Comparison of ENCODE assay signal across 8 mouse cellular contexts in genomic region chr11:3761339-3761738, GRCm38 (mm10).
DNase-seq lines count a peak whose midpoint lies in the region; ATAC-seq lines count a peak whose summit lies in the region.

No protein-coding gene starts in this region.

- no peaks in the 10 kb centered on the region for H3K36me3 ChIP-seq in kidney, embryonic 14.5 days (ENCODE audit: control insufficient read depth, insufficient read depth, low read length)
- H3K36me3 ChIP-seq in hindbrain, embryonic 13.5 days, result no peaks in the 10 kb centered on the region
- 0 out of 2 replicates have a peak, but pooled peaks cover 2% of the 10 kb centered on the region for H3K36me3 ChIP-seq in midbrain, embryonic 16.5 days (ENCODE audit: control insufficient read depth, insufficient read depth, low read length)

- 0 out of 2 replicates have a peak, but pooled peaks cover 4% of the 10 kb centered on the region for H3K4me1 ChIP-seq in kidney, embryonic 14.5 days (ENCODE audit: control insufficient read depth, insufficient read depth, low read length)
- peaks cover 15% of the 10 kb centered on the region for H3K4me1 ChIP-seq in hindbrain, embryonic 13.5 days (replicated peaks)
- H3K4me1 ChIP-seq in midbrain, embryonic 16.5 days (ENCODE audit: control insufficient read depth, insufficient read depth, low read length), result peaks cover 6% of the 10 kb centered on the region; the same call in 1 of the 2 replicates

- WGBS in kidney, embryonic 14.5 days, result 10% methylated on average over 11 of the region's 11 CpGs
- 8% methylated on average over 11 of the region's 11 CpGs for WGBS in hindbrain, embryonic 13.5 days
- WGBS in midbrain, embryonic 16.5 days, result 8% methylated on average over 11 of the region's 11 CpGs

- H3K9ac ChIP-seq in kidney, embryonic 14.5 days (ENCODE audit: low read depth, low read length), result peak overlapping the region; percentile 52; the same call in 1 of the 2 replicates
- peak overlapping the region; percentile 86 for H3K9ac ChIP-seq in hindbrain, embryonic 13.5 days
- H3K9ac ChIP-seq in midbrain, embryonic 16.5 days (ENCODE audit: low read depth, low read length), result peak overlapping the region; percentile 91

- H3K4me3 ChIP-seq in kidney, embryonic 14.5 days (ENCODE audit: low read length), result peak overlapping the region; percentile 66
- peak overlapping the region; percentile 68 for H3K4me3 ChIP-seq in hindbrain, embryonic 13.5 days
- H3K4me3 ChIP-seq in midbrain, embryonic 16.5 days (ENCODE audit: low read depth, low read length), result peak overlapping the region; percentile 73

- ATAC-seq in kidney, embryonic 14.5 days (ENCODE audit: low FRiP score, low TSS enrichment), result no peak
- ATAC-seq in hindbrain, embryonic 13.5 days (ENCODE audit: low FRiP score), result peak; percentile 37
- peak; percentile 29; the same call in 1 of the 2 replicates for ATAC-seq in midbrain, embryonic 16.5 days

- peaks cover 34% of the 10 kb centered on the region for H3K27me3 ChIP-seq in kidney, embryonic 14.5 days (ENCODE audit: control insufficient read depth, insufficient read depth, low read length)
- H3K27me3 ChIP-seq in hindbrain, embryonic 13.5 days, result peaks cover 41% of the 10 kb centered on the region
- H3K27me3 ChIP-seq in midbrain, embryonic 16.5 days (ENCODE audit: control insufficient read depth, insufficient read depth, low read depth, low read length), result no peaks in the 10 kb centered on the region

- H3K27ac ChIP-seq in kidney, embryonic 14.5 days (ENCODE audit: low read depth, low read length), result no peak overlapping the region
- H3K27ac ChIP-seq in hindbrain, embryonic 13.5 days, result peak overlapping the region; percentile 75; the same call in 1 of the 2 replicates
- H3K27ac ChIP-seq in midbrain, embryonic 16.5 days (ENCODE audit: low read length), result peak overlapping the region; percentile 79

- no peak for DNase-seq in kidney, postnatal 10 days
- peak; percentile 40 for DNase-seq in embryo, embryonic 10 days (ENCODE audit: low spot score)
- no peak for DNase-seq in frontal cortex, postnatal 10 days (ENCODE audit: low spot score in 2 of 2)
- DNase-seq in right cerebral cortex, postnatal 36 days (ENCODE audit: low spot score in 2 of 2), result no peak
- DNase-seq in layer of hippocampus, postnatal 36 days, result no peak

- H3K4me2 ChIP-seq in kidney, embryonic 14.5 days (replicated peaks; ENCODE audit: low read depth, low read length), result peak overlapping the region; percentile 89
- H3K4me2 ChIP-seq in hindbrain, embryonic 13.5 days, result peak overlapping the region; percentile 95
- peak overlapping the region; percentile 97 for H3K4me2 ChIP-seq in midbrain, embryonic 16.5 days (ENCODE audit: low read length)

- no peaks in the 10 kb centered on the region for H3K9me3 ChIP-seq in kidney, embryonic 14.5 days (ENCODE audit: control insufficient read depth, low read length)
- no peaks in the 10 kb centered on the region for H3K9me3 ChIP-seq in hindbrain, embryonic 13.5 days
- no peaks in the 10 kb centered on the region for H3K9me3 ChIP-seq in midbrain, embryonic 16.5 days (replicated peaks; ENCODE audit: control insufficient read depth, low read length, poor library complexity, severe bottlenecking)
